Mouse (Mus musculus) heart, embryonic 16.5 days (tissue): Measurements from ENCODE around the gene Ssr1. TPM values are rescaled to one million over a fixed set of nuclear protein-coding genes. Genes with fewer than 3 reads are reported as not detected.

Experiments used
- ATAC-seq: fragments of 200-750 bp; cut with Nextera tagmentation; replicated peaks from 2 replicates; pipeline ENCODE4 v1.8.0; 2017; ENCODE audit warnings: moderate number of reproducible peaks; ENCODE audit not compliant: insufficient read depth, low FRiP score; ENCODE audit errors: extremely low read depth
- H3K27ac ChIP-seq: fragments of 300-500 bp; sonication (generic); 2 replicates; pipeline ENCODE4 v1.5.1; 2014; ENCODE audit warnings: mild to moderate bottlenecking, low read length, control low read depth, moderate library complexity
- H3K27me3 ChIP-seq: fragments of 300-500 bp; sonication (generic); 2 replicates; pipeline ENCODE4 v1.6.1; 2014; ENCODE audit warnings: low read length, mixed read lengths; ENCODE audit not compliant: control insufficient read depth, insufficient read depth
- H3K36me3 ChIP-seq: fragments of 300-500 bp; sonication (generic); 2 replicates; pipeline ENCODE4 v1.6.1; 2014; ENCODE audit not compliant: control insufficient read depth, insufficient read depth
- H3K4me1 ChIP-seq: fragments of 300-500 bp; sonication (generic); 2 replicates; pipeline ENCODE4 v1.6.1; 2014; ENCODE audit warnings: low read length, mixed read lengths; ENCODE audit not compliant: control insufficient read depth, insufficient read depth
- H3K4me2 ChIP-seq: fragments of 300-500 bp; sonication (generic); 2 replicates; pipeline ENCODE4 v1.6.1; 2014; ENCODE audit warnings: low read depth, mild to moderate bottlenecking, control low read depth, low read length
- H3K4me3 ChIP-seq: fragments of 300-500 bp; sonication (generic); 2 replicates; pipeline ENCODE4 v1.5.1; 2014; ENCODE audit warnings: mild to moderate bottlenecking, control low read depth, low read length
- H3K9ac ChIP-seq: fragments of 300-500 bp; sonication (generic); 2 replicates; pipeline ENCODE4 v1.6.1; 2014; ENCODE audit warnings: low read length, control low read depth
- H3K9me3 ChIP-seq: fragments of 300-500 bp; sonication (generic); replicated peaks from 2 replicates; pipeline ENCODE4 v1.6.1; 2016; ENCODE audit warnings: low read length; ENCODE audit not compliant: control insufficient read depth
- WGBS: fragments of 180-500 bp; shearing (Covaris S2); extraction: QIAGEN DNeasy Blood & Tissue Kit; methylation state at CpG from one replicate; pipeline ENCODE4 v1.1.7; 2014; 5-methylcytosine and 5-hydroxymethylcytosine counted together
- polyA plus RNA-seq: library from polyadenylated mRNA; unstranded; fragments of >200 nt; fragmentation: Nextera tagmentation; extraction: Ambion mirVana; gene quantifications from 2 replicates; pipeline ENCODE4 v1.2.1, GENCODE M21; 2015

Ssr1 gene
- polyA plus RNA-seq, 1 experiment from 2014 or later = 81.2 TPM

DNA sequence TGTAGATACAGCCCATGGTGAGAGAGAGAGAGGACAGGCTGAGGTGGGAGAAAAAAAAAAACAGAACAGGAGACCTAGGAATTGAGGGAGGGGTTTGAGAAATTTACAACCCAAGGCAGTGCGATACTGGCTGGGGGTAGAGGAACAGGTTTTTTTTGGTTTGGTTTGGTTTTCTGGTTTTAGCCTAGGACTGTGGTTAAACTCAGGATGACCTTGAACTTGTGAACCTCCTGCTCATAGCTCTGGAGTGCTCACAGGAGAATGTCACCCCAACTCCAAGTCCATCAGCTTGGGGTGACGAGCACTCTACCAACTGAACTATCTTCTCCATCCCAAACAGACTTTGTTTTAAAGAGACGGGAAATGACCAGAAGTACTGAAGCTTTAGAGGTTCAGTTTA is 50.6 kb downstream of the Ssr1 start:
- H3K4me1 ChIP-seq = peaks cover 18% of the 10 kb centered on the region
- H3K36me3 ChIP-seq = peaks cover 24% of the 10 kb centered on the region
- H3K9me3 ChIP-seq = no peaks in the 10 kb centered on the region
- H3K4me3 ChIP-seq = no peak overlapping the region
- H3K27ac ChIP-seq = no peak overlapping the region
- no peak for ATAC-seq
- 85% methylated on average over 3 of the region's 3 CpGs for WGBS
- no peak overlapping the region for H3K9ac ChIP-seq
- H3K27me3 ChIP-seq = no peaks in the 10 kb centered on the region
- H3K4me2 ChIP-seq = no peak overlapping the region

DNA sequence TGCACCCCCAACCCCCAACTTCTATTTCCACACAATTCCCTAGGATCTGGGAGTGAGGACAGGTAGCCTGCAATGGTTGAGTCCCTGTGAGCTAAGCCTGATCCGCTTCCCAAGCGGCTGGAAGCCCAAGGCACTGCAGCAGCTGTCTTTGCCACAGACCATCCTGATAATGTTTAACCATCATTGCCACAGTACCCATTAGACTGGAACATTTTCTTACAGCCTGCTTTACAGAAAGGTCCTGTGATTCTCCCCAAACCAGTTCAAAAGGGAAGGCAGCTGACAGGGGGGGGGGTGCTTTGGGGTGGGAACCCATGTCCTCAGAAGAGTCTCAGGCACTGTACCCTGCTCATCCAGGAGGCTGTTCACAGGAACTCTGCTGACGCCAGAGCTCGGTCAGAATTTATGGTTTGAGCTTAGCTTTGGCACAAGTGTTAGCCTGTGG is 51.1 kb downstream of the Ssr1 start:
- H3K36me3 ChIP-seq = peaks cover 20% of the 10 kb centered on the region
- H3K27ac ChIP-seq = no peak overlapping the region
- H3K9ac ChIP-seq = no peak overlapping the region
- H3K27me3 ChIP-seq = no peaks in the 10 kb centered on the region
- H3K4me3 ChIP-seq = no peak overlapping the region
- H3K4me1 ChIP-seq = peaks cover 18% of the 10 kb centered on the region
- WGBS = 82% methylated on average over 4 of the region's 4 CpGs
- no peaks in the 10 kb centered on the region for H3K9me3 ChIP-seq
- no peak overlapping the region for H3K4me2 ChIP-seq
- ATAC-seq = no peak

DNA sequence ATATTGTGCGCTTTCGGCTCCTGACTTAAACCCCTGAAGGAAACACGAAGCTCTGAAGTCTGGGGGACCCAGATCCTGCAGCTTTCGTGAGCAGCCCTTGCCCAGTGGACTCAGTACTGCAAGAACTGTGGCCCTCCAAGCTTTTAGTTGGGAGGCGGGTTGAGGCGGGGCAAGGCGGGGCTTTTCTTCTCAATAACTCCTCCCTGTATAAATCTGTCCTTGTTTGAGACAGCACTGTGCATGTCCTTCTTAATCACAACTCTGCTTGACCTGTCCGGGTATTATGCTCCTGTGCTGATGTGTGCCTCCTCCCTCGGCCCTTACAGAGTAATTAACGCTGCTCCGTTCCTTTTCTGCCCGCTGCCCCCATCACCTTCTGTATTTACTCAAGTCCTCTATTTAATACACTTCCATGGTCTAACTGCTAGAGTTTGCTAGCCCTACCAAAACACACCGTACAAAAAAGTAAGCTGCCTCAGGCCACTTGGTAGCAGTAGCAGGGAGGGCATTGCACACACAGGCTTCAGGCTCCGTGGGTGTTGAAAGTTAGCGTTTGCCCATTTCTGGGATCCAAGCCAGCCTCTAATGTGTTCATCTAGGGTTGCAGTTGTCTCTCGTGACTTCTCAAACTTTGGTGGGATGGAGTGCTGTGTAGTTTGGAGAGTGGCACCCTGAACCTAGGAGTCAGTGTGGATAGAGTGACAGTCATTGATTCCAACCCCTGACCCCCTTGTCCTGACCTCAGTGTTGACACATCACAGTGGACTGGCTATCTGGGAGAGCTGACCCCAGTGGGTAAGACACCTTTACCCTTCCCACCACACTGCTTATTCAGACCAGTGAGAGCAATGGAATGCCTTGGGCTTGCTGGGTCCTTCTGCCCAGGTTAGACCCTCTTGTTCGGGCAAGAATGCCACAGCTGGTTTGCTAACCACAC is 51.8 kb downstream of the Ssr1 start:
- H3K4me2 ChIP-seq = no peak overlapping the region
- peaks cover 18% of the 10 kb centered on the region for H3K4me1 ChIP-seq
- H3K36me3 ChIP-seq = peaks cover 14% of the 10 kb centered on the region
- H3K9ac ChIP-seq = 0 out of 2 replicates have a peak overlapping the region, but pooled peaks have one; percentile 30
- peak overlapping the region; percentile 20 for H3K27ac ChIP-seq
- no peaks in the 10 kb centered on the region for H3K27me3 ChIP-seq
- no peaks in the 10 kb centered on the region for H3K9me3 ChIP-seq
- ATAC-seq = no peak
- H3K4me3 ChIP-seq = no peak overlapping the region
- 72% methylated on average over 17 of the region's 17 CpGs for WGBS

DNA sequence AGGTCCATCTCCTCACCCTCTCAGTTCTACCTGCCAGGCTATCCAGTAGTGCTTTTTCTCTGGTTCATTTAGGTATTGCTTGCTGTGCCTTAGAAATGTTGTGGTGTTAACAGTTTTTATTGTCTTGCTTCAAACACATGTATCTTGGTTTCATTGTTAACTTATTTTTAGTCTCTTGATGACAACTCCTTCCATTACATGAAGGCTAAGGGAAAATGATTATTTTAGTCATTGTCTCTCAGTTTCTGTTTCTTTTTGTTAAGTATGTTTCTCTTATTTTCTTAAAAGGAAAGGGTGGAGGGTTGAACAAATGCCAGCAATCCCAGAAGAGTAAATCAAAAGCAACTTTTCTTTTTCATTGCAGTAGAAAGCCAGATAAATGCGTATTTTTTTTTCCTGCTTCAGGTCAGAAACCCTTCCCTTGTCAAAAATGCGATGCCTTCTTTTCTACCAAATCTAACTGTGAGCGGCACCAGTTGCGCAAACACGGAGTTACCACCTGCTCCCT is 52.8 kb downstream of the Ssr1 start:
- Histone ChIP-seq H3K4me2 (no peak overlapping the region), H3K4me3 (no peak overlapping the region), H3K9me3 (no peaks in the 10 kb centered on the region), H3K27ac (no peak overlapping the region), H3K4me1 (peaks cover 18% of the 10 kb centered on the region), H3K36me3 (peaks cover 19% of the 10 kb centered on the region), H3K9ac (no peak overlapping the region), H3K27me3 (no peaks in the 10 kb centered on the region)
- 83% methylated on average over 5 of the region's 5 CpGs for WGBS
- no peak for ATAC-seq

DNA sequence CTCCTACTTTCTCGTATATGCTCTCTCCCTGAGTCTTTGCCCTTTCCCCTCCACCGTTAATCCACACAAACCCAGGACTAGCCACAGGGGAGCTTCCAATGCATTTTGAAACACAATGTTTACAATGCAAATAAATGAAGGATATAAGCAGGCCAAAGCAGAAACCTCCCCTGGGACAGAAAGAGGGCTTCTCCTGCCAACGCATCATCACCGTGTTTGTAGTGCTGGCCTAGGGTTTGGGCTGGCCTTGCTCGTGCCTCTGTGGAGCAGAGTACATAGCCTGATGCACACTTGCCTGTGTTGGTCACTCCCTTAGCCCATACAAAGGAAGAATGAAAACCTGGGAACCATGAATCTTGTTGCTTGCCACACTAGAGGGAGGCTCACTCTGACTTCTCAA is 53.4 kb downstream of the Ssr1 start:
- Histone ChIP-seq H3K27ac (no peak overlapping the region), H3K4me2 (no peak overlapping the region), H3K36me3 (peaks cover 24% of the 10 kb centered on the region), H3K4me1 (peaks cover 18% of the 10 kb centered on the region), H3K4me3 (no peak overlapping the region), H3K9ac (no peak overlapping the region), H3K27me3 (no peaks in the 10 kb centered on the region), H3K9me3 (no peaks in the 10 kb centered on the region)
- ATAC-seq = no peak
- WGBS = 75% methylated on average over 5 of the region's 5 CpGs

DNA sequence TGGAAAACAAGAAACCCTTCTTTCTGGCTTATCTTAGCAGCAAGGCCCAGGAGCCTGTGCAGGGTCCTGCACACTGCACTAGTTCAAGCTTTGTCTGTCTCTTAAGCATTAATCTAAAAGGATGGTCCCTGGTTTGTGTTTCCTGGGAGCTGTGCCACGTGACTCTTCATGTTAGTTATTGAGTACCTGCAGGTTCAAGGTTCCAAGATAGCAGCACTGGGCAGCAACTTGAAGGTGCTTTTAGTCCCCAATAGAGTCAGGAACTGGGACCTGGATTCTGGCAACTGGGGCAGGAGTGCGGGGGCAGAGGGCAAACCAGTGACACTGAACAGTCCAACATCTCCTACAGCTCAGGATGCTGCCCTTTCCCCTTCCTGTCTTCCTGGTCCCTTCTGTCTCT is 53.9 kb downstream of the Ssr1 start:
- Histone ChIP-seq H3K9ac (no peak overlapping the region), H3K4me1 (peaks cover 15% of the 10 kb centered on the region), H3K4me2 (no peak overlapping the region), H3K9me3 (no peaks in the 10 kb centered on the region), H3K36me3 (peaks cover 27% of the 10 kb centered on the region), H3K27ac (no peak overlapping the region), H3K4me3 (no peak overlapping the region), H3K27me3 (no peaks in the 10 kb centered on the region)
- ATAC-seq = no peak
- WGBS = 76% methylated on average over 2 of the region's 2 CpGs

- H3K36me3 ChIP-seq = peaks cover 37% of the 10 kb centered on the region
- no peak for ATAC-seq
- H3K27ac ChIP-seq = no peak overlapping the region
- no peaks in the 10 kb centered on the region for H3K9me3 ChIP-seq
- no peak overlapping the region for H3K4me3 ChIP-seq
- no peaks in the 10 kb centered on the region for H3K27me3 ChIP-seq
- peaks cover 17% of the 10 kb centered on the region for H3K4me1 ChIP-seq
- no peak overlapping the region for H3K4me2 ChIP-seq
- WGBS = 83% methylated on average over 3 of the region's 3 CpGs
- H3K9ac ChIP-seq = no peak overlapping the region
These were observed 57.7 kb downstream of the Ssr1 start for GRCm38 (mm10) chr13:37936351-37936750.

GRCm38 (mm10) chr13:37934920-37935319 is 59.1 kb downstream of the Ssr1 start:
- H3K27me3 ChIP-seq = no peaks in the 10 kb centered on the region
- peak; percentile 43; the same call in 1 of the 2 replicates for ATAC-seq
- 66% methylated on average over 8 of the region's 8 CpGs for WGBS
- H3K27ac ChIP-seq = peak overlapping the region; percentile 85
- peaks cover 52% of the 10 kb centered on the region for H3K36me3 ChIP-seq
- no peaks in the 10 kb centered on the region for H3K9me3 ChIP-seq
- peaks cover 19% of the 10 kb centered on the region for H3K4me1 ChIP-seq
- no peak overlapping the region for H3K4me2 ChIP-seq
- no peak overlapping the region for H3K4me3 ChIP-seq
- H3K9ac ChIP-seq = peak overlapping the region; percentile 29; the same call in 1 of the 2 replicates

GRCm38 (mm10) chr13:37934075-37934474 is 59.9 kb downstream of the Ssr1 start:
- Histone ChIP-seq H3K27me3 (no peaks in the 10 kb centered on the region), H3K4me3 (no peak overlapping the region), H3K36me3 (peaks cover 60% of the 10 kb centered on the region), H3K4me1 (peaks cover 19% of the 10 kb centered on the region), H3K27ac (peak overlapping the region; percentile 85), H3K9ac (no peak overlapping the region), H3K9me3 (no peaks in the 10 kb centered on the region), H3K4me2 (no peak overlapping the region)
- WGBS = 64% methylated on average over 4 of the region's 4 CpGs
- ATAC-seq = no peak
